Mouse (Mus musculus) c-Kit-positive CD71-positive TER-119-positive erythroid progenitor cells, embryonic 14.5 days (primary cell): ENCODE results near the gene Phf21a.

Source experiments
- DNase-seq: peaks from one replicate; pipeline ENCODE4 v3.0.0-alpha.2; 2013; ENCODE audit warnings: low spot score

Phf21a gene

DNA sequence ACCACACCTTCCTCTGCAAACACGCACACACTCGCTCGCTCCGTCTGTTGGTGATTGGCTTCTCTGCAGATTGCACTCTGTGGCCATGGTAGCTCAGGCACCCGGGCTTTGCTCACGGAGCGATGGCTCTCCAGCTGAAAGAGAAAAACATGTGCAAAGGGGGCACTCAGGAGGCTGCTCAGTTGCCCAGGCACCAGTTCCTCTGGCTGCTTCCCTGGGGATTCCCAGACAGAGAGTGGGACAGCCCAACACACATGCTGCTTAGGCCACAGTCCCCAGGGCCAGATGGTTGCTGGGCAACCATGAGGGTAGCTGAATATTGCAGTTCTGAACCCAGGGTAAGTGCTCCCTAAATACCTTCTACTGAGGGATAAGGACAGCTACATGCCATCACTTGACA is 312.8 kb downstream of the Phf21a start:
- no peak for DNase-seq

- DNase-seq = no peak
These were observed 315.6 kb downstream of the Phf21a start for GRCm38 (mm10) chr2:92408309-92409045.

GRCm38 (mm10) chr2:92411705-92412104 is 318.8 kb downstream of the Phf21a start:
- DNase-seq = no peak
